Comparison of ENCODE assay signal across 12 mouse cellular contexts in genomic region chr4:56791373-56791772, GRCm38 (mm10). TPM values are rescaled to one million over a fixed set of nuclear protein-coding genes. Genes with fewer than 3 reads are reported as not detected.
A peak's percentile ranks its signal among the peaks of the same experiment; 100 is the strongest.
DNase-seq lines count a peak whose midpoint lies in the region; ATAC-seq and TF ChIP-seq lines count a peak whose summit lies in the region.
"Had no signal": no experiment of that assay in that cellular context is flagged by ENCODE, and none has a peak within 500 bp of the region (broad histone marks: within the 10 kb centered on the region; RNA-seq: fewer than 3 reads in every experiment).

No protein-coding gene starts in this region.

- H3K4me3 ChIP-seq in kidney, adult 2 months (ENCODE audit: insufficient read depth, low read depth, low read length): no peak overlapping the region
- H3K4me3 ChIP-seq in kidney, embryonic 15.5 days (replicated peaks): no peak overlapping the region
- H3K4me3 ChIP-seq in thymus, adult 2 months (ENCODE audit: control insufficient read depth, insufficient read depth, low read length): no peak overlapping the region
- no peak overlapping the region for H3K4me3 ChIP-seq in embryonic fibroblast, embryonic 13.5 days (ENCODE audit: insufficient read depth, low read length)
- H3K4me3 ChIP-seq: hindbrain, embryonic 10.5 days; liver, embryonic 13.5 days; neural tube, embryonic 13.5 days had no signal

- peak; percentile 45; the same call in 1 of the 2 replicates for TF ChIP-seq CTCF in kidney, adult 2 months (conservative IDR thresholded peaks at IDR 0.05; ENCODE audit: insufficient read depth, insufficient read length, low read depth, low read length)
- TF ChIP-seq CTCF in thymus, adult 2 months (IDR thresholded peaks at IDR 0.05; ENCODE audit: borderline replicate concordance, control insufficient read depth, extremely low read depth, insufficient read depth, low read length, poor library complexity): no peak
- peak; percentile 18; the same call in 1 of the 2 replicates for TF ChIP-seq CTCF in embryonic fibroblast, embryonic 13.5 days (IDR thresholded peaks at IDR 0.05; ENCODE audit: borderline replicate concordance, insufficient read depth, low read length)

- no peaks in the 10 kb centered on the region for H3K9me3 ChIP-seq in kidney, embryonic 15.5 days (replicated peaks)
- H3K9me3 ChIP-seq: hindbrain, embryonic 10.5 days; liver, embryonic 13.5 days; neural tube, embryonic 13.5 days had no signal

- peaks cover 3% of the 10 kb centered on the region for H3K36me3 ChIP-seq in kidney, adult 2 months (ENCODE audit: control insufficient read depth, insufficient read depth, low read length)
- peaks cover 93% of the 10 kb centered on the region for H3K36me3 ChIP-seq in kidney, embryonic 15.5 days
- H3K36me3 ChIP-seq in thymus, adult 2 months (ENCODE audit: control insufficient read depth, insufficient read depth, low read length): peaks cover 50% of the 10 kb centered on the region

- H3K4me2 ChIP-seq in kidney, embryonic 15.5 days: no peak overlapping the region
- H3K4me2 ChIP-seq: liver, embryonic 13.5 days; neural tube, embryonic 13.5 days had no signal

- no peak overlapping the region for H3K9ac ChIP-seq in kidney, embryonic 15.5 days
- H3K9ac ChIP-seq: liver, embryonic 13.5 days; neural tube, embryonic 13.5 days had no signal

- ATAC-seq in kidney, embryonic 15.5 days (replicated peaks; ENCODE audit: low FRiP score): no peak
- no peak for ATAC-seq in monocyte, adult 5-6 weeks (replicated peaks; ENCODE audit: insufficient number of reproducible peaks, low FRiP score, low TSS enrichment, poor library complexity, severe bottlenecking)

- H3K4me1 ChIP-seq in kidney, adult 2 months (ENCODE audit: control insufficient read depth, insufficient read depth, low read length): no peaks in the 10 kb centered on the region
- H3K4me1 ChIP-seq in kidney, embryonic 15.5 days: no peaks in the 10 kb centered on the region
- H3K4me1 ChIP-seq in thymus, adult 2 months (replicated peaks; ENCODE audit: control insufficient read depth, insufficient read depth, low read length): no peaks in the 10 kb centered on the region
- no peaks in the 10 kb centered on the region for H3K4me1 ChIP-seq in embryonic fibroblast, embryonic 13.5 days (ENCODE audit: control insufficient read depth, insufficient read depth, low read length)
- H3K4me1 ChIP-seq: hindbrain, embryonic 10.5 days; liver, embryonic 13.5 days; neural tube, embryonic 13.5 days had no signal

- no peak for TF ChIP-seq POLR2A in kidney, adult 2 months (IDR thresholded peaks at IDR 0.05; ENCODE audit: low read depth, low read length)
- TF ChIP-seq POLR2A in thymus, adult 2 months (IDR thresholded peaks at IDR 0.05; ENCODE audit: control insufficient read depth, extremely low read depth, insufficient read depth, low read length, poor library complexity): no peak
- no peak for TF ChIP-seq POLR2A in embryonic fibroblast, embryonic 13.5 days (IDR thresholded peaks at IDR 0.05; ENCODE audit: low read depth, low read length)

- H3K27me3 ChIP-seq in kidney, adult 2 months (replicated peaks; ENCODE audit: control insufficient read depth, insufficient read depth, low read length): no peaks in the 10 kb centered on the region
- H3K27me3 ChIP-seq in kidney, embryonic 15.5 days: no peaks in the 10 kb centered on the region
- no peaks in the 10 kb centered on the region for H3K27me3 ChIP-seq in thymus, adult 2 months (ENCODE audit: control insufficient read depth, insufficient read depth, low read length)
- H3K27me3 ChIP-seq: liver, embryonic 13.5 days; neural tube, embryonic 13.5 days had no signal

- DNase-seq in kidney, adult 2 months: peak; percentile 22
- DNase-seq in thymus, adult 2 months: peak; percentile 10
- no peak for DNase-seq in thymus, adult 18-20 months
- no peak for DNase-seq in spleen, adult 18-20 months
- DNase-seq in cerebellum, adult 9-10 months: no peak
- DNase-seq: liver, embryonic 13.5 days had no signal

- WGBS in kidney, adult 2 months: 38% methylated on average over 1 of the region's 1 CpGs
- WGBS in kidney, embryonic 15.5 days: 53% methylated on average over 1 of the region's 1 CpGs
- 71% methylated on average over 1 of the region's 1 CpGs for WGBS in thymus, adult 2 months

- H3K27ac ChIP-seq in kidney, adult 2 months (ENCODE audit: insufficient read depth, low read depth, low read length): no peak overlapping the region
- H3K27ac ChIP-seq in kidney, embryonic 15.5 days: no peak overlapping the region
- no peak overlapping the region for H3K27ac ChIP-seq in thymus, adult 2 months (ENCODE audit: control insufficient read depth, insufficient read depth, low read length)
- no peak overlapping the region for H3K27ac ChIP-seq in embryonic fibroblast, embryonic 13.5 days (ENCODE audit: insufficient read depth, low read length)
- H3K27ac ChIP-seq: hindbrain, embryonic 10.5 days; liver, embryonic 13.5 days; neural tube, embryonic 13.5 days had no signal

RNA-seq across cellular contexts. Expression of gene Elp1, which starts 10.8 kb away (rescaled TPM):
- 10.2 and 11.1 TPM in 2 replicates for polyA plus RNA-seq in kidney, adult 2 months (2012; rRNA removed)
- 44.1 and 44.8 TPM in 2 replicates for polyA plus RNA-seq in kidney, embryonic 15.5 days (2015; fragmentation: Nextera tagmentation; extraction: Ambion mirVana)
- polyA plus RNA-seq in thymus, adult 2 months (2012; rRNA removed): 18.0 and 19.3 TPM in 2 replicates
- 41.6 and 51.3 TPM in 2 replicates for polyA plus RNA-seq in embryonic fibroblast, embryonic 13.5 days (2011; ENCODE audit: insufficient read length, low read depth, missing spikeins)
- 10.8 to 28.7 TPM (median 20.7 TPM) in 3 replicates for total RNA-seq in monocyte, adult 5-6 weeks (2017)

RNA-seq across cellular contexts. Expression of gene Fam206a, which starts 10.8 kb away (rescaled TPM):
- 3.2 and 4.3 TPM in 2 replicates for polyA plus RNA-seq in kidney, adult 2 months (2012; rRNA removed)
- 19.8 and 20.4 TPM in 2 replicates for polyA plus RNA-seq in kidney, embryonic 15.5 days (2015; fragmentation: Nextera tagmentation; extraction: Ambion mirVana)
- 6.6 and 7.7 TPM in 2 replicates for polyA plus RNA-seq in thymus, adult 2 months (2012; rRNA removed)
- 18.9 and 20.3 TPM in 2 replicates for polyA plus RNA-seq in embryonic fibroblast, embryonic 13.5 days (2011; ENCODE audit: insufficient read length, low read depth, missing spikeins)
- total RNA-seq in monocyte, adult 5-6 weeks (2017): 1.6 to 7.7 TPM (median 6.3 TPM) in 3 replicates

RNA-seq across cellular contexts. Expression of gene Actl7a, which starts 48.2 kb away (rescaled TPM):
- 0.07 and 0.16 TPM in 2 replicates for polyA plus RNA-seq in kidney, adult 2 months (2012; rRNA removed)
- polyA plus RNA-seq in kidney, embryonic 15.5 days (2015; fragmentation: Nextera tagmentation; extraction: Ambion mirVana): 0.10 TPM in 1 of 2 replicates, not detected in the other
- polyA plus RNA-seq in thymus, adult 2 months (2012; rRNA removed): 0.05 TPM in 1 of 2 replicates, not detected in the other
- not detected in 2 replicates for polyA plus RNA-seq in embryonic fibroblast, embryonic 13.5 days (2011; ENCODE audit: insufficient read length, low read depth, missing spikeins)
- total RNA-seq in monocyte, adult 5-6 weeks (2017): 0.64 TPM in 1 of 3 replicates, not detected in the others
- polyA plus RNA-seq: hindbrain, embryonic 10.5 days; liver, embryonic 13.5 days; neural tube, embryonic 13.5 days; urinary bladder, adult 2 months had no signal

RNA-seq across cellular contexts. Expression of gene Actl7b, which starts 50.1 kb away (rescaled TPM):
- 0.25 and 0.57 TPM in 2 replicates for polyA plus RNA-seq in kidney, adult 2 months (2012; rRNA removed)
- not detected in 2 replicates for polyA plus RNA-seq in kidney, embryonic 15.5 days (2015; fragmentation: Nextera tagmentation; extraction: Ambion mirVana)
- 0.59 TPM in 1 of 2 replicates, not detected in the other for polyA plus RNA-seq in thymus, adult 2 months (2012; rRNA removed)
- not detected in 2 replicates for polyA plus RNA-seq in embryonic fibroblast, embryonic 13.5 days (2011; ENCODE audit: insufficient read length, low read depth, missing spikeins)
- total RNA-seq in monocyte, adult 5-6 weeks (2017): 1.2 TPM in 1 of 3 replicates, not detected in the others
- polyA plus RNA-seq: hindbrain, embryonic 10.5 days; liver, embryonic 13.5 days; neural tube, embryonic 13.5 days; urinary bladder, adult 2 months had no signal

RNA-seq across cellular contexts. Expression of gene Gm26657, which starts 51.5 kb away (rescaled TPM):
- polyA plus RNA-seq in kidney, adult 2 months (2012; rRNA removed): not detected in 2 replicates
- polyA plus RNA-seq in kidney, embryonic 15.5 days (2015; fragmentation: Nextera tagmentation; extraction: Ambion mirVana): not detected in 2 replicates
- not detected in 2 replicates for polyA plus RNA-seq in thymus, adult 2 months (2012; rRNA removed)
- not detected in 2 replicates for polyA plus RNA-seq in embryonic fibroblast, embryonic 13.5 days (2011; ENCODE audit: insufficient read length, low read depth, missing spikeins)
- total RNA-seq in monocyte, adult 5-6 weeks (2017): not detected in 3 replicates
- polyA plus RNA-seq: hindbrain, embryonic 10.5 days; liver, embryonic 13.5 days; neural tube, embryonic 13.5 days; urinary bladder, adult 2 months had no signal

Comparison
In these comparisons a context has a peak if more than half of its experiments do, and no peak if none do; other contexts are left out.
1. DNase-seq: peak in kidney, adult 2 months (single experiment) and thymus, adult 2 months (single experiment); none in thymus, adult 18-20 months (0 of 2), spleen, adult 18-20 months (0 of 2) and cerebellum, adult 9-10 months (single experiment).